Mouse (Mus musculus) MEL (cell line): ENCODE data around the gene Prrx2. TPM values are rescaled to one million over a fixed set of nuclear protein-coding genes. Genes with fewer than 3 reads are reported as not detected.
"Not testable (repeated sequence)": the region's sequence is repeated elsewhere in the genome, so short reads cannot be mapped to it uniquely, and the experiment has no call there.

Source experiments
- DNase-seq: peaks from one replicate; pipeline ENCODE4 v3.0.0; 2011; ENCODE audit warnings: low read depth, low spot score
- H3K27ac ChIP-seq: 2 replicates; pipeline ENCODE4 v1.5.1; 2012; ENCODE audit warnings: low read depth, mild to moderate bottlenecking, control low read depth, low read length, moderate library complexity; ENCODE audit not compliant: control insufficient read depth
- H3K27me3 ChIP-seq, 2 experiments: fragments of 150-350 bp in 1 of 2; sonication (generic) in 1 of 2; 2 replicates each; pipeline ENCODE4 v1.6.1; 2012; ENCODE audit warnings: low read length in 2 of 2, mild to moderate bottlenecking in 2 of 2, improper control_type of control experiment in 1 of 2, moderate library complexity in 1 of 2; ENCODE audit not compliant: insufficient read depth in 2 of 2, control insufficient read depth in 1 of 2
- H3K36me3 ChIP-seq, 2 experiments: 2 replicates each; pipeline ENCODE4 v1.6.1; 2012 to 2014; ENCODE audit warnings: low read length in 2 of 2, improper control_type of control experiment in 1 of 2, inconsistent platforms in 1 of 2, mild to moderate bottlenecking in 1 of 2; ENCODE audit not compliant: insufficient read depth in 2 of 2, control insufficient read depth in 1 of 2
- H3K4me1 ChIP-seq, 2 experiments: fragments of 150-350 bp in 1 of 2; sonication (generic) in 1 of 2; 2 replicates each; pipeline ENCODE4 v1.6.1; 2012; ENCODE audit warnings: low read length in 2 of 2, improper control_type of control experiment in 1 of 2, mild to moderate bottlenecking in 1 of 2; ENCODE audit not compliant: insufficient read depth in 2 of 2, control insufficient read depth in 1 of 2
- H3K4me3 ChIP-seq, 2 experiments: fragments of 150-350 bp in 1 of 2; sonication (generic) in 1 of 2; 2 replicates each; pipeline ENCODE4 v1.5.1; 2012; ENCODE audit warnings: low read depth in 2 of 2, low read length in 2 of 2, mild to moderate bottlenecking in 2 of 2, moderate library complexity in 2 of 2, control low read depth in 1 of 2, improper control_type of control experiment in 1 of 2; ENCODE audit not compliant: control insufficient read depth in 1 of 2, insufficient read depth in 1 of 2
- H3K79me2 ChIP-seq: 2 replicates; pipeline ENCODE4 v1.6.1; 2012; ENCODE audit warnings: mild to moderate bottlenecking, low read length, moderate library complexity; ENCODE audit not compliant: control insufficient read depth, poor library complexity, insufficient read depth
- H3K9ac ChIP-seq: 2 replicates; pipeline ENCODE4 v1.6.1; 2012; ENCODE audit warnings: low read depth, mild to moderate bottlenecking, control low read depth, low read length, moderate library complexity; ENCODE audit not compliant: control insufficient read depth, poor library complexity, severe bottlenecking
- H3K9me3 ChIP-seq: fragments of 150-350 bp; sonication (generic); replicated peaks from 2 replicates; pipeline ENCODE4 v1.6.1; 2012; ENCODE audit warnings: mild to moderate bottlenecking, low read length, improper control_type of control experiment, moderate library complexity; ENCODE audit not compliant: insufficient read depth
- CHD1 ChIP-seq: IDR thresholded peaks from 2 replicates; pipeline ENCODE4 v1.6.1; 2012; ENCODE audit warnings: low read depth, mild to moderate bottlenecking, inconsistent platforms, low read length, improper control_type of control experiment
- CHD2 ChIP-seq: IDR thresholded peaks from 2 replicates; pipeline ENCODE4 v1.6.1; 2011; ENCODE audit warnings: low read length, improper control_type of control experiment
- GABPA ChIP-seq: IDR thresholded peaks from 2 replicates; pipeline ENCODE4 v1.6.1; 2012; ENCODE audit warnings: low read depth, mild to moderate bottlenecking, inconsistent platforms, low read length, improper control_type of control experiment, moderate library complexity
- HCFC1 ChIP-seq: IDR thresholded peaks from 2 replicates; pipeline ENCODE4 v1.6.1; 2012; ENCODE audit warnings: low read depth, mild to moderate bottlenecking, inconsistent platforms, low read length, improper control_type of control experiment, moderate library complexity
- MAX ChIP-seq: IDR thresholded peaks from 2 replicates; pipeline ENCODE4 v1.6.1; 2011; ENCODE audit warnings: low read length, improper control_type of control experiment
- MAZ ChIP-seq: IDR thresholded peaks from 2 replicates; pipeline ENCODE4 v1.6.1; 2012; ENCODE audit warnings: low read depth, mild to moderate bottlenecking, inconsistent platforms, low read length, improper control_type of control experiment
- MYB ChIP-seq: IDR thresholded peaks from 2 replicates; pipeline ENCODE4 v1.6.1; 2011; ENCODE audit warnings: mild to moderate bottlenecking, low read depth, low read length, improper control_type of control experiment
- NELFE ChIP-seq: IDR thresholded peaks from 2 replicates; pipeline ENCODE4 v1.6.1; 2011; ENCODE audit warnings: low read depth, low read length, improper control_type of control experiment
- POLR2AphosphoS2 ChIP-seq: IDR thresholded peaks from 2 replicates; pipeline ENCODE4 v1.6.1; 2011; ENCODE audit warnings: low read length, improper control_type of control experiment
- TAL1 ChIP-seq: IDR thresholded peaks from 2 replicates; pipeline ENCODE4 v1.6.1; 2012; ENCODE audit warnings: mild to moderate bottlenecking, inconsistent platforms, low read length, moderate library complexity, mixed read lengths
- USF2 ChIP-seq, 2 experiments: IDR thresholded peaks; 2 replicates each; pipeline ENCODE4 v1.6.1; 2011 to 2012; ENCODE audit warnings: improper control_type of control experiment in 2 of 2, low read length in 2 of 2, borderline replicate concordance in 1 of 2, inconsistent platforms in 1 of 2, low read depth in 1 of 2, mild to moderate bottlenecking in 1 of 2; ENCODE audit not compliant: insufficient read depth in 1 of 2
- polyA plus RNA-seq, 2 experiments: library from polyadenylated mRNA; stranded (reverse) in 1 of 2; unstranded in 1 of 2; fragments of >175 nt in 1 of 2; fragments of >200 nt in 1 of 2; gene quantifications; 2 replicates each; pipeline versions ENCODE4 v1.2.1 to v1.2.4; 2012; ENCODE audit warnings: low replicate concordance in 2 of 2, low read depth in 1 of 2; ENCODE audit not compliant: insufficient read length in 2 of 2, insufficient read depth in 1 of 2, missing spikeins in 1 of 2
- total RNA-seq: library from RNA; depleted of rRNA; stranded (reverse); fragments of 300-350 nt; gene quantifications from 2 replicates; pipeline ENCODE4 v1.2.3, GENCODE M21; 2012

Prrx2 gene
- total and polyA plus RNA-seq, 3 experiments: not detected

DNA sequence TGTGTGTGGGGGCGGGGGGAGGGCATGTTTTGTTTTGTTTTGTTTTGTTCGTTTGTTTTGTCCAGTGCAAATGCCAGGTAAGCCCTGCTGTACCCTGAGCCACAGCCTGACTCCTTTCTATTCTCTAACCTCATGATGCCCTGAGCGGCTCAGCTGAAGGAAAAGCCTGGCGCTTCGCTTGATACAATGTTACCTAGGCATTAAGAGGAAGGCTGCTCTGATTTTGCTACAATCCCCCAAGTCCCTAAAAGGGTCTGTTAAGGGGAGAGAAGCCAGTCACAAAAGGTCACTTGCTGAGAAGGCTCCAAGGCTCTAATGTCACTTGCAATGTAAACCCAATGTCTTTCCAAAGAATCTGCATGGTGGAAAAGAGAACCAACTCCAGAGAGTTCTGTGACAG, 80.6 kb downstream of the Prrx2 start:
- Histone ChIP-seq H3K4me3 (no peak overlapping the region), H3K79me2 (no peaks in the 10 kb centered on the region), H3K9me3 (no peaks in the 10 kb centered on the region), H3K4me1 (peaks cover 3 to 8% of the 10 kb centered on the region in 2 experiments; a peak in 3 of 4 replicates), H3K36me3 (peaks cover 0 to 8% of the 10 kb centered on the region in 2 experiments; a peak in 2 of 4 replicates), H3K9ac (no peak overlapping the region), H3K27ac (no peak overlapping the region), H3K27me3 (no peaks in the 10 kb centered on the region; a peak in 2 of 4 replicates)
- DNase-seq: no peak
- TF ChIP-seq USF2 (IDR thresholded peaks at IDR 0.05; ENCODE audit: borderline replicate concordance in 1 of 2, insufficient read depth in 1 of 2, low read depth in 1 of 2, low read length in 2 of 2) (no peak), CHD1 (no peak), POLR2AphosphoS2 (no peak), TAL1 (no peak), MYB (no peak), GABPA (no peak)

DNA sequence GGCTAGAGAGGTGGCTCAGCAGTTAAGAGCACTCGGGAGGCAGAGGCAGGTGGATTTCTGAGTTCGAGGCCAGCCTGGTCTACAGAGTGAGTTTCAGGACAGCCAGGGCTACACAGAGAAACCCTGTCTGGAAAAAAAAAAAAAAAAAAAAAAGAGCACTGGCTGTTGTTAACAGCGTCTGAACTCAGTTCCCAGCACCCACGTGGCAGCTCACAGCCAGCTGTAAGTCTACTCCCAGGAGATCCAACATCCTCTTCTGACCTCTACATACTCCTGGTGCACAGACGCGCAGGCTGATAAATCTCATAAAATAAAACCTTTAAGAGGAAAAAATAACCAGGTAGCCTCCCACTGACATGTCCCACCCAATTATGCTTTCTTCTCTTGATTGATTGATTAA, 81.2 kb downstream of the Prrx2 start:
- Histone ChIP-seq H3K36me3 (peaks cover 0 to 12% of the 10 kb centered on the region in 2 experiments; a peak in 2 of 4 replicates), H3K4me1 (peaks cover 3 to 13% of the 10 kb centered on the region in 2 experiments; a peak in 3 of 4 replicates)
- H3K9me3 ChIP-seq, H3K9ac ChIP-seq, H3K27ac ChIP-seq, H3K79me2 ChIP-seq, DNase-seq, H3K4me3 ChIP-seq, H3K27me3 ChIP-seq: not testable (repeated sequence)

DNA sequence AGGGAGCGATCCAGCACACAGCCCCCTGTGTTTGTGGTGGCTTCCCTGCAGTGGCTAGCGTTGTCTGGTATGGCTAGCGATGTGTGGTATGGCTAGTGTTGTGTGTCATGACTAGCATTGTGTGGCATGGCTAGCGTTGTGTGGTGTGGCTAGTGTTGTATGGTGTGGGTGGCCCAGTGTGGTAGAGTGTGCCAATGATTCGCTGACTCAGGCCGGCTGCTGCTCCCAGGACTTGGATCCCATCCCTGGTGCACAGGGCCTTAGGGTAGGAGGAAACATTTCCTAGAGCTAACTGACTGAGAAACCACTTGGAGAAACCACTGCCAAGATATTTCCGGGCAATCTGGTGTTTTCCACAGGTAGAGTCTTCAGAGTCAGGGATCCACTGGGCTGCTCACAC, 82.9 kb downstream of the Prrx2 start:
- peaks cover 3 to 13% of the 10 kb centered on the region in 2 experiments; a peak in 3 of 4 replicates for H3K4me1 ChIP-seq
- no peak overlapping the region for H3K27ac ChIP-seq
- TF ChIP-seq MAX (no peak), TAL1 (no peak), NELFE (no peak), MAZ (no peak), CHD2 (no peak), HCFC1 (no peak)
- H3K36me3 ChIP-seq: peaks cover 0 to 12% of the 10 kb centered on the region in 2 experiments; a peak in 2 of 4 replicates
- no peak for DNase-seq
- H3K4me3 ChIP-seq: no peak overlapping the region
- H3K9me3 ChIP-seq: no peaks in the 10 kb centered on the region
- H3K27me3 ChIP-seq: no peaks in the 10 kb centered on the region
- no peaks in the 10 kb centered on the region for H3K79me2 ChIP-seq
- no peak overlapping the region for H3K9ac ChIP-seq
